Mouse (Mus musculus): ENCODE measurements around the gene Rfx8.

DNA sequence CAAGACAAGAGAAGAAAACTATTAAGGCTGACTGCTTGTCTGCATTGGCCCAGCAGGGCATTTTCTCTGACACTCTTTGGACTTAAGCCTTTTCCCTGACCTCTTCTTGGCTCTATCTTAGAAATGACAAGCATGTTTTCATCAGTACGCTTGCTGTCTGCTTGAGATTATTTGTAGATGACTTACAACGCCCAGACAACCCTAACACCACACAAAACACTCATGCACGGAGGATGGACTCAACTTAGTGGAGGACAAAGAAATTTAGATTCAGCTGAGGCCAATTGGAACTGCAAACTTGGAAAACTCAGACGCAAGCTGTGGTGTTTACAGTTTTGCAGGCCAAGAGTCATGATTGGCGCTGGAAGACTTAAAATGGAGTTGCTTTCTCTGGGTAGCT lies 49.6 kb upstream of the Rfx8 start:
- TF ChIP-seq CTCF (IDR thresholded peaks at IDR 0.05; ENCODE audit: extremely low read depth, insufficient read depth, low read length) (no peak), POLR2A (IDR thresholded peaks at IDR 0.05; ENCODE audit: extremely low read depth, insufficient read depth, low read length) (no peak)
